Mouse (Mus musculus): ENCODE data around the gene Rras.

Gene Rras

GRCm38 (mm10) chr7:45056329-45056971, 38.7 kb downstream of the Rras start:
- no peak for DNase-seq

- no peak for DNase-seq
These were observed 39.2 kb downstream of the Rras start for GRCm38 (mm10) chr7:45056972-45057348.

GRCm38 (mm10) chr7:45058607-45059571, 41.1 kb downstream of the Rras start:
- no peak for DNase-seq

- DNase-seq = no peak
These were observed 42.9 kb downstream of the Rras start for GRCm38 (mm10) chr7:45060632-45061122.

- no peak for DNase-seq
These were observed 43.8 kb downstream of the Rras start for GRCm38 (mm10) chr7:45061532-45062075.

GRCm38 (mm10) chr7:45062239-45062835, 44.6 kb downstream of the Rras start, which contains the start of the genes Nosip and Prrg2:
Gene Nosip (plus strand): TSS chr7:45062429.
Gene Prrg2 (minus strand): TSS chr7:45062677.
- peak; percentile 96 for DNase-seq

GRCm38 (mm10) chr7:45067190-45067999, 49.6 kb downstream of the Rras start:
- DNase-seq = no peak

GRCm38 (mm10) chr7:45068000-45068318, 50.2 kb downstream of the Rras start:
- peak; percentile 73 for DNase-seq

GRCm38 (mm10) chr7:45069671-45070070, 51.9 kb downstream of the Rras start:
- DNase-seq = no peak
